Comparison of ENCODE assay signal across 9 mouse cellular contexts in the genomic region with DNA sequence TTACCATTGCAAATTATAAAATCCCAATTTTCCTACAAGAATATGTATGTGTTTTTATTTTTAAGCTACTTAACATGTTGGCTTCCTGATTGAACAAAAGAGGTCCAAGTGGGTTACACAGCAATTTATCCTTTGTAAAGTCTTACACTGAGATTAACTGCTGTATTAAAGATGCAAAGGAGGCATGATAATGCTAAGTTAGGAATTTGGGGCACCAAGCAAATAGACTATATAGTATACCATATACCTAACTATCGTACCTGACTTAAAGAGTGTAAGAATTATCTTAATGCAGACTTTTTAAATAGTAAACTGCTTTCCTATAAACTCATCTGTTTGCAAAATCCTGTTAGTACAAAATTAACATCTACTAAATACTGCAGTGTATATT. TPM values are rescaled to one million over a fixed set of nuclear protein-coding genes. Genes with fewer than 3 reads are reported as not detected.
A peak's percentile ranks its signal among the peaks of the same experiment; 100 is the strongest.
DNase-seq lines count a peak whose midpoint lies in the region; ATAC-seq and TF ChIP-seq lines count a peak whose summit lies in the region.
"Had no signal": no experiment of that assay in that cellular context is flagged by ENCODE, and none has a peak within 500 bp of the region (broad histone marks: within the 10 kb centered on the region; RNA-seq: fewer than 3 reads in every experiment).

No protein-coding gene starts in this region.

- H3K9me3 ChIP-seq in heart, embryonic 14.5 days (ENCODE audit: control insufficient read depth, low read length), result no peaks in the 10 kb centered on the region
- H3K9me3 ChIP-seq in MEL (replicated peaks; ENCODE audit: insufficient read depth, low read length), result no peaks in the 10 kb centered on the region
- H3K9me3 ChIP-seq in forebrain, embryonic 16.5 days (ENCODE audit: control insufficient read depth, low read length), result no peaks in the 10 kb centered on the region
- H3K9me3 ChIP-seq in liver, embryonic 15.5 days (replicated peaks), result no peaks in the 10 kb centered on the region
- H3K9me3 ChIP-seq: heart, embryonic 12.5 days had no signal

- H3K4me1 ChIP-seq in heart, embryonic 14.5 days (ENCODE audit: control insufficient read depth in 2 of 2, insufficient read depth in 2 of 2, low read length in 2 of 2), result peaks cover 0 to 23% of the 10 kb centered on the region in 2 experiments; a peak in 2 of 4 replicates
- peaks cover 5 to 13% of the 10 kb centered on the region in 2 experiments; a peak in 3 of 4 replicates for H3K4me1 ChIP-seq in MEL (ENCODE audit: control insufficient read depth in 1 of 2, insufficient read depth in 2 of 2, low read length in 2 of 2)
- H3K4me1 ChIP-seq in forebrain, embryonic 16.5 days (replicated peaks; ENCODE audit: control insufficient read depth, insufficient read depth, low read length), result peaks cover 6% of the 10 kb centered on the region
- H3K4me1 ChIP-seq in liver, embryonic 15.5 days (replicated peaks), result peaks cover 18% of the 10 kb centered on the region

- no peak for TF ChIP-seq CTCF in MEL (IDR thresholded peaks at IDR 0.05 in 2 of 3, conservative IDR thresholded peaks at IDR 0.05 in 1 of 3; ENCODE audit: control insufficient read depth in 1 of 3, insufficient read depth in 1 of 3, low read depth in 2 of 3, low read length in 3 of 3, poor library complexity in 1 of 3, severe bottlenecking in 1 of 3)

- peak overlapping the region; percentile 63 for H3K4me2 ChIP-seq in heart, embryonic 14.5 days (ENCODE audit: low read length)
- peak overlapping the region; percentile 57 for H3K4me2 ChIP-seq in forebrain, embryonic 16.5 days (ENCODE audit: low read length)
- H3K4me2 ChIP-seq in liver, embryonic 15.5 days, result peak overlapping the region; percentile 39

- no peak for TF ChIP-seq EP300 in MEL (IDR thresholded peaks at IDR 0.05; ENCODE audit: low read depth in 1 of 2, low read length in 2 of 2)

- DNase-seq in heart, postnatal 10 days, result no peak
- DNase-seq in MEL (ENCODE audit: low read depth, low spot score), result no peak
- no peak for DNase-seq in spleen, postnatal 36 days (ENCODE audit: low spot score in 2 of 2)
- DNase-seq in urinary bladder, postnatal 14 days (ENCODE audit: low spot score), result no peak
- DNase-seq in cerebellum, adult 11-12 months, result no peak

- 94% methylated on average over 1 of the region's 1 CpGs for WGBS in heart, embryonic 14.5 days
- 84% methylated on average over 1 of the region's 1 CpGs for WGBS in forebrain, embryonic 16.5 days
- WGBS in liver, embryonic 15.5 days (ENCODE audit: insufficient replicate concordance), result 76% methylated on average over 1 of the region's 1 CpGs

- intact Hi-C loops in heart, postnatal 10 days (cut with DNase I), result no loop called here

- no peaks in the 10 kb centered on the region for H3K27me3 ChIP-seq in heart, embryonic 14.5 days (ENCODE audit: control insufficient read depth, insufficient read depth, low read length)
- no peaks in the 10 kb centered on the region for H3K27me3 ChIP-seq in MEL (ENCODE audit: control insufficient read depth in 1 of 2, insufficient read depth in 2 of 2, low read length in 2 of 2)
- no peaks in the 10 kb centered on the region for H3K27me3 ChIP-seq in forebrain, embryonic 16.5 days (replicated peaks; ENCODE audit: control insufficient read depth, insufficient read depth, low read length)
- no peaks in the 10 kb centered on the region for H3K27me3 ChIP-seq in liver, embryonic 15.5 days
- H3K27me3 ChIP-seq: heart, embryonic 12.5 days had no signal

- TF ChIP-seq POLR2A in MEL (IDR thresholded peaks at IDR 0.05; ENCODE audit: control insufficient read depth in 1 of 2, insufficient read depth in 1 of 2, low read depth in 1 of 2, low read length in 2 of 2, poor library complexity in 1 of 2), result no peak

- H3K79me2 ChIP-seq in MEL (ENCODE audit: control insufficient read depth, insufficient read depth, low read length, poor library complexity), result peaks cover 22% of the 10 kb centered on the region

- no peaks in the 10 kb centered on the region for H3K36me3 ChIP-seq in heart, embryonic 14.5 days (ENCODE audit: control insufficient read depth, insufficient read depth, low read length)
- peaks cover 9 to 27% of the 10 kb centered on the region in 2 experiments for H3K36me3 ChIP-seq in MEL (ENCODE audit: control insufficient read depth in 1 of 2, insufficient read depth in 2 of 2, low read length in 2 of 2)
- H3K36me3 ChIP-seq in forebrain, embryonic 16.5 days (ENCODE audit: control insufficient read depth, insufficient read depth), result no peaks in the 10 kb centered on the region
- H3K36me3 ChIP-seq in liver, embryonic 15.5 days (replicated peaks), result no peaks in the 10 kb centered on the region
- H3K36me3 ChIP-seq: heart, embryonic 12.5 days had no signal

- H3K4me3 ChIP-seq in heart, embryonic 14.5 days (ENCODE audit: control insufficient read depth in 1 of 2, insufficient read depth in 1 of 2, low read depth in 1 of 2, low read length in 2 of 2), result no peak overlapping the region
- no peak overlapping the region for H3K4me3 ChIP-seq in MEL (ENCODE audit: control insufficient read depth in 1 of 2, insufficient read depth in 1 of 2, low read depth in 2 of 2, low read length in 2 of 2)
- H3K4me3 ChIP-seq in forebrain, embryonic 16.5 days (replicated peaks; ENCODE audit: low read length), result peak overlapping the region; percentile 44; the same call in 1 of the 2 replicates
- H3K4me3 ChIP-seq in liver, embryonic 15.5 days (replicated peaks), result no peak overlapping the region

- H3K9ac ChIP-seq in heart, embryonic 14.5 days (ENCODE audit: low read length), result no peak overlapping the region
- H3K9ac ChIP-seq in MEL (ENCODE audit: control insufficient read depth, low read depth, low read length, poor library complexity, severe bottlenecking), result no peak overlapping the region
- no peak overlapping the region for H3K9ac ChIP-seq in forebrain, embryonic 16.5 days (replicated peaks; ENCODE audit: low read depth, low read length)
- H3K9ac ChIP-seq in liver, embryonic 15.5 days, result no peak overlapping the region
- H3K9ac ChIP-seq: heart, embryonic 12.5 days had no signal

- ATAC-seq in heart, embryonic 14.5 days (ENCODE audit: insufficient number of reproducible peaks, insufficient read depth, low FRiP score, low read depth), result no peak
- peak; percentile 51 for ATAC-seq in forebrain, embryonic 16.5 days
- no peak for ATAC-seq in liver, embryonic 15.5 days (ENCODE audit: insufficient read depth)

- H3K27ac ChIP-seq in heart, embryonic 14.5 days (replicated peaks in 1 of 2; ENCODE audit: control insufficient read depth in 1 of 2, insufficient read depth in 1 of 2, low read depth in 2 of 2, low read length in 2 of 2), result no peak overlapping the region
- H3K27ac ChIP-seq in MEL (ENCODE audit: control insufficient read depth, low read depth, low read length), result no peak overlapping the region
- no peak overlapping the region; the same call in 1 of the 2 replicates for H3K27ac ChIP-seq in forebrain, embryonic 16.5 days (ENCODE audit: low read length)
- no peak overlapping the region for H3K27ac ChIP-seq in liver, embryonic 15.5 days (replicated peaks)

- TF ChIP-seq RAD21 in MEL (IDR thresholded peaks at IDR 0.05; ENCODE audit: low read depth, low read length), result no peak

TF ChIP-seq in MEL, 35 proteins besides CTCF, POLR2A, EP300 and RAD21:
- TF ChIP-seq GATA1 (IDR thresholded peaks at IDR 0.05; ENCODE audit: low read depth, low read length) (no peak), MXI1 (IDR thresholded peaks at IDR 0.05; ENCODE audit: low read depth, low read length) (peak; percentile 19; the same call in 1 of the 2 replicates)

RNA-seq across cellular contexts. Expression of a gene that starts 26.4 kb away (rescaled TPM):
- 26.2 and 26.5 TPM in 2 replicates for polyA plus RNA-seq in heart, embryonic 14.5 days (2014; fragmentation: Nextera tagmentation; extraction: Ambion mirVana)
- 10 to 100 TPM; 82.1 to 82.4 TPM for total RNA-seq in heart, postnatal 10 days (2021)
- 34.6 and 37.5 TPM in 2 replicates for total RNA-seq in MEL (2012; rRNA removed)
- 10 to 100 TPM; 35.0 to 67.3 TPM for polyA plus RNA-seq in MEL (2012; ENCODE audit: insufficient read depth in 1 of 2, insufficient read length in 2 of 2, low read depth in 1 of 2, low replicate concordance in 2 of 2, missing spikeins in 1 of 2)
- polyA plus RNA-seq in forebrain, embryonic 16.5 days (2015; fragmentation: Nextera tagmentation; extraction: Ambion mirVana), result 30.4 and 32.5 TPM in 2 replicates
- 7.8 and 8.8 TPM in 2 replicates for polyA plus RNA-seq in liver, embryonic 15.5 days (2015; fragmentation: Nextera tagmentation; extraction: Ambion mirVana)

RNA-seq across cellular contexts. Expression of a gene that starts 27.1 kb away (rescaled TPM):
- 3.1 and 3.5 TPM in 2 replicates for polyA plus RNA-seq in heart, embryonic 14.5 days (2014; fragmentation: Nextera tagmentation; extraction: Ambion mirVana)
- 1 to 10 TPM in 1 of 2 experiments, under 1 TPM in 1; 0.86 to 1.5 TPM for total RNA-seq in heart, postnatal 10 days (2021)
- 0.33 and 0.77 TPM in 2 replicates for total RNA-seq in MEL (2012; rRNA removed)
- 1 to 10 TPM in 1 of 2 experiments, not detected in 1; 1.6 TPM for polyA plus RNA-seq in MEL (2012; ENCODE audit: insufficient read depth in 1 of 2, insufficient read length in 2 of 2, low read depth in 1 of 2, low replicate concordance in 2 of 2, missing spikeins in 1 of 2)
- polyA plus RNA-seq in forebrain, embryonic 16.5 days (2015; fragmentation: Nextera tagmentation; extraction: Ambion mirVana), result 6.0 and 8.2 TPM in 2 replicates
- 1.8 and 2.4 TPM in 2 replicates for polyA plus RNA-seq in liver, embryonic 15.5 days (2015; fragmentation: Nextera tagmentation; extraction: Ambion mirVana)
